Mouse (Mus musculus) intestine, postnatal 0 days (tissue): ENCODE measurements around the gene Mrpl14. TPM values are rescaled to one million over a fixed set of nuclear protein-coding genes. Genes with fewer than 3 reads are reported as not detected.

Experiments used
- ATAC-seq: fragments of 200-750 bp; cut with Nextera tagmentation; 2 replicates; pipeline ENCODE4 v1.8.0; 2017; ENCODE audit warnings: mild to moderate bottlenecking, moderate TSS enrichment, moderate library complexity
- H3K27ac ChIP-seq: fragments of 300-500 bp; sonication (generic); 2 replicates; pipeline ENCODE4 v1.5.1; 2014; ENCODE audit warnings: mild to moderate bottlenecking, low read depth, low read length, moderate library complexity
- H3K27me3 ChIP-seq: fragments of 300-500 bp; sonication (generic); replicated peaks from 2 replicates; pipeline ENCODE4 v1.6.1; 2014; ENCODE audit warnings: low read length, mixed read lengths; ENCODE audit not compliant: control insufficient read depth, insufficient read depth
- H3K36me3 ChIP-seq: fragments of 300-500 bp; sonication (generic); 2 replicates; pipeline ENCODE4 v1.6.1; 2014; ENCODE audit warnings: mild to moderate bottlenecking, moderate library complexity; ENCODE audit not compliant: control insufficient read depth, insufficient read depth
- H3K4me1 ChIP-seq: fragments of 300-500 bp; sonication (generic); replicated peaks from 2 replicates; pipeline ENCODE4 v1.6.1; 2014; ENCODE audit warnings: antibody characterized with exemption, low read length, mixed read lengths; ENCODE audit not compliant: control insufficient read depth, insufficient read depth
- H3K4me2 ChIP-seq: fragments of 300-500 bp; sonication (generic); replicated peaks from 2 replicates; pipeline ENCODE4 v1.6.1; 2014; ENCODE audit warnings: low read depth, mild to moderate bottlenecking, moderate library complexity
- H3K4me3 ChIP-seq: fragments of 300-500 bp; sonication (generic); 2 replicates; pipeline ENCODE4 v1.5.1; 2014; ENCODE audit warnings: low read depth, low read length
- H3K9ac ChIP-seq: fragments of 300-500 bp; sonication (generic); 2 replicates; pipeline ENCODE4 v1.6.1; 2014; ENCODE audit warnings: mild to moderate bottlenecking, low read depth, low read length
- H3K9me3 ChIP-seq: fragments of 300-500 bp; sonication (generic); 2 replicates; pipeline ENCODE4 v1.6.1; 2016; ENCODE audit warnings: mixed run types; ENCODE audit not compliant: control insufficient read depth
- CTCF ChIP-seq: sonication (generic); IDR thresholded peaks from 2 replicates; pipeline ENCODE4 v1.5.1; 2016; ENCODE audit warnings: low read depth, mild to moderate bottlenecking, control low read depth, antibody characterized with exemption, moderate library complexity
- WGBS: fragments of 180-500 bp; shearing (Covaris S2); extraction: QIAGEN DNeasy Blood & Tissue Kit; methylation state at CpG from one replicate; pipeline ENCODE4 v1.1.7; 2014; 5-methylcytosine and 5-hydroxymethylcytosine counted together
- polyA plus RNA-seq: library from polyadenylated mRNA; unstranded; fragments of >200 nt; fragmentation: Nextera tagmentation; extraction: Ambion mirVana; gene quantifications from 2 replicates; pipeline ENCODE4 v1.2.1, GENCODE M21; 2015

Gene Mrpl14
- polyA plus RNA-seq: 120 and 127 TPM in 2 replicates

- 0 out of 2 replicates have a peak, but pooled peaks cover 7% of the 10 kb centered on the region for H3K4me1 ChIP-seq
- H3K4me2 ChIP-seq: peak within 1 kb of the TSS; percentile 98
- TF ChIP-seq CTCF: peak; percentile 35; the same call in 1 of the 2 replicates
Observed at GRCm38 (mm10) chr17:45686093-45686619, at the start of gene Mrpl14. TSS of gene Mrpl14 (plus strand) at chr17:45686322.

GRCm38 (mm10) chr17:45638596-45639295, 47.4 kb upstream of the Mrpl14 start:
- Histone ChIP-seq H3K36me3 (no peaks in the 10 kb centered on the region), H3K4me3 (no peak overlapping the region), H3K9me3 (no peaks in the 10 kb centered on the region), H3K27ac (no peak overlapping the region), H3K4me1 (no peaks in the 10 kb centered on the region), H3K4me2 (no peak overlapping the region), H3K27me3 (no peaks in the 10 kb centered on the region), H3K9ac (no peak overlapping the region)
- TF ChIP-seq CTCF: no peak
- 75% methylated on average over 16 of the region's 16 CpGs for WGBS
- ATAC-seq: no peak

More at GRCm38 (mm10) chr17:45686093-45686619, at the start of gene Mrpl14:
- Histone ChIP-seq H3K27ac (peak within 1 kb of the TSS; percentile 55), H3K27me3 (no peaks in the 10 kb centered on the region), H3K4me3 (peak within 1 kb of the TSS; percentile 85), H3K9me3 (no peaks in the 10 kb centered on the region), H3K9ac (peak within 1 kb of the TSS; percentile 79), H3K36me3 (no peaks in the 10 kb centered on the region)
- WGBS: 0% methylated on average over 36 of the region's 50 CpGs
- peak; percentile 85 for ATAC-seq

- no peak overlapping the region for H3K4me2 ChIP-seq
- H3K4me1 ChIP-seq: no peaks in the 10 kb centered on the region
- H3K4me3 ChIP-seq: no peak overlapping the region
- H3K27me3 ChIP-seq: no peaks in the 10 kb centered on the region
- no peak overlapping the region for H3K27ac ChIP-seq
- TF ChIP-seq CTCF: no peak
- no peaks in the 10 kb centered on the region for H3K9me3 ChIP-seq
- no peak for ATAC-seq
- H3K9ac ChIP-seq: no peak overlapping the region
- H3K36me3 ChIP-seq: no peaks in the 10 kb centered on the region
- 78% methylated on average over 8 of the region's 8 CpGs for WGBS
Observed at GRCm38 (mm10) chr17:45641981-45642380, 44.1 kb upstream of the Mrpl14 start.

GRCm38 (mm10) chr17:45642701-45643100, 43.4 kb upstream of the Mrpl14 start:
- 23% methylated on average over 12 of the region's 12 CpGs for WGBS
- Histone ChIP-seq H3K27me3 (no peaks in the 10 kb centered on the region), H3K27ac (no peak overlapping the region), H3K9ac (no peak overlapping the region), H3K4me2 (no peak overlapping the region), H3K36me3 (no peaks in the 10 kb centered on the region), H3K4me3 (no peak overlapping the region), H3K9me3 (no peaks in the 10 kb centered on the region), H3K4me1 (no peaks in the 10 kb centered on the region)
- ATAC-seq: no peak
- peak; percentile 90 for TF ChIP-seq CTCF

GRCm38 (mm10) chr17:45644185-45644584, 41.9 kb upstream of the Mrpl14 start:
- Histone ChIP-seq H3K4me1 (no peaks in the 10 kb centered on the region), H3K9ac (no peak overlapping the region), H3K4me3 (no peak overlapping the region), H3K27me3 (no peaks in the 10 kb centered on the region), H3K27ac (no peak overlapping the region), H3K4me2 (no peak overlapping the region), H3K9me3 (no peaks in the 10 kb centered on the region), H3K36me3 (no peaks in the 10 kb centered on the region)
- ATAC-seq: no peak
- peak; percentile 27; the same call in 1 of the 2 replicates for TF ChIP-seq CTCF
- WGBS: 90% methylated on average over 4 of the region's 4 CpGs

- no peaks in the 10 kb centered on the region for H3K9me3 ChIP-seq
- no peak for TF ChIP-seq CTCF
- no peaks in the 10 kb centered on the region for H3K36me3 ChIP-seq
- H3K4me2 ChIP-seq: no peak overlapping the region
- no peak for ATAC-seq
- no peak overlapping the region for H3K27ac ChIP-seq
- no peaks in the 10 kb centered on the region for H3K27me3 ChIP-seq
- 64% methylated on average over 7 of the region's 7 CpGs for WGBS
- H3K9ac ChIP-seq: no peak overlapping the region
- H3K4me1 ChIP-seq: no peaks in the 10 kb centered on the region
- no peak overlapping the region for H3K4me3 ChIP-seq
Observed at GRCm38 (mm10) chr17:45653233-45653632, 32.9 kb upstream of the Mrpl14 start.
